Mouse (Mus musculus): ENCODE measurements at regions not wholly inside any gene's neighbourhood (a gene's known extent, or its start where the extent isn't known, plus 50 kb on each side); places are given as distances from the start of the nearest gene placed in this dataset.
A peak's percentile ranks its signal among the peaks of the same experiment; 100 is the strongest.

DNA sequence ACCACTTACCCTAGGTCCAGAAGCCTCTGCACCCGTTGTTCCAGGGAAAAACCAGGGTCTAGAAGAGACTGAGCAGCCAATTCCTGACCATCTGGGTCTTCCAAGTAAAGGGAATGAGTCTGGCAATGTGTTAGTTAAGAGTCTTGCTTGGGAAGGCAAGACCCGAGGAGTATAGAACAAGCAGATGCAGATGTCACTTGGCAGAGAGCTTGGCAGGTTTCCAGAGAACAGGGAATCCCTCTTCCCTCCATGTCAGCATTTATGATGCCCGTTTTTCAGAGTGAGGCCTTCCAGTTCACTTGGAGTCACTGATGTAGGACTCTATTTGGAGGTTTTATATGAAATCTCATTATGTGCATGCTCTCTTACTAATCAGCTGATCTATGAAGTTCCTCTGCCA, 231.1 kb downstream of the Bcl2 start:
- DNase-seq (ENCODE audit: low read depth, low spot score), result no peak

DNA sequence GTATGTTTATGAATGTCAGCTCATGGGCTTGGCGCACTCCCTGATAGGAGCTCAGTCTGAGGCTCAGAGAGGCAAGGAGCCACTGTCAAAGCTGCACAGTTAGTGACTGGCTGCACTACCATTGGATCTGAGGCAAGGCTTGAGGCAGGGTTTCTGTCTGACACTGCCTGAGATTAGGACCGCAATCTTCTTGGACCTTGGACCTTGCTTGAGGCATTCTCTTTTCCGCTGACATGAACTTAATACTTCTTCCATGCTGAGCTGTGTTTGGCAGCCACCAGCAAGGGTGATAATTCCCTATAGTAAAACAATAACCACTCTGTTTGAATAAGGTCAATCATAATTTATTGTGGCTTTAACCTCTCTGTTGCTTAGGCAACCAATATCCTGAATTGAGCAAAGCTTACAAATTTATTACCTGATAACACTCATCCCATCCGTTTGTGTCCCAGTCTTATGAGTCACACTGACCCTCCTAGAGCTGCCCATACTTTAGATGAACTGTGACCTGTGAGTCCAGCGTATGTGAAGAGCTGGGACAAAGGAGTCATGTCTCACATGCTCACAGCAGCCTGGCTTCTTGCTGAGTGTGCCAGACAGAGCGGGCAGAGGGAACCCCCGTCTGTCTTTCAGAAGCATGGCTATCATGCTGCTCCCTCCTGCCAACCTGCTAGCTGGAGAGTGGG, 236.3 kb downstream of the Bcl2 start:
- DNase-seq (ENCODE audit: low read depth, low spot score), result peak; percentile 60

DNA sequence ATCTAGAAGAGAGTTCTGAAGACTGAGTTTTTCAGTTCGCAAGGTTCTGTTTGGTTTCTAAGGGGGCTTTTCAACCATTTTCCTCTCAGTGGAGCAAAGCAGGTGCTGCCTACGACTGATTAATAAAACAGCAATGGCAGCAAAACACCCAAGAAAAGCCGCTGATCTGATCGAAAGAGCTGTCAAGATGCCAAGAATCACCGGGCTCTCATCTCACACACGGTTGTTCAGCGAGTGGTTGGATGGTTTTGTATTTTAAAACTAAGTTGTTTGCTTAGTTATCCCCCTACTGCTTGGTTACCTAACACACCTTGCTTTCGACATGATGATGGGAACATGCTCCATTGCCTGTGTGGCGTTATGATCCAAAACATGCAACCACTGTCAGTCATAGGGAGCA, 246.1 kb downstream of the Bcl2 start:
- no peak for DNase-seq (ENCODE audit: low read depth, low spot score)

- no peak for DNase-seq (ENCODE audit: low read depth, low spot score)
Measured at GRCm38 (mm10) chr1:106466644-106467043, 247.4 kb downstream of the Bcl2 start.

DNA sequence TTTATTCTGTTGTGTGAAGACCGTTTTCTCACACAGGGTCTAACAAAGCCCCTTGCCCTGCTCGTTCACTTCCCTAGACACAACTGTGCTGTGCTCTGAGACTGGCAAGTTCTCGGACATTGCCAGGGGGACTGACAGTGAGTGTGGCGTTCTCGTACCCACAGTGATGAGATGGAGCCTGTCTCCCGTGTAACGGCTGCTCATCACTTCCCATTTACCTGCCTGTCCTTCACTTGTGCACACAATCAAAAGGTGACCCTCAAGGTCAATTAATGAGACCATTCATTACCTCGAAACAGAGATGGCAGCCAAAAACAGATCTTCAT, 248.1 kb downstream of the Bcl2 start:
- no peak for DNase-seq (ENCODE audit: low read depth, low spot score)

- no peak for DNase-seq (ENCODE audit: low read depth, low spot score)
Measured at GRCm38 (mm10) chr1:106465243-106465976, 248.7 kb downstream of the Bcl2 start.

DNA sequence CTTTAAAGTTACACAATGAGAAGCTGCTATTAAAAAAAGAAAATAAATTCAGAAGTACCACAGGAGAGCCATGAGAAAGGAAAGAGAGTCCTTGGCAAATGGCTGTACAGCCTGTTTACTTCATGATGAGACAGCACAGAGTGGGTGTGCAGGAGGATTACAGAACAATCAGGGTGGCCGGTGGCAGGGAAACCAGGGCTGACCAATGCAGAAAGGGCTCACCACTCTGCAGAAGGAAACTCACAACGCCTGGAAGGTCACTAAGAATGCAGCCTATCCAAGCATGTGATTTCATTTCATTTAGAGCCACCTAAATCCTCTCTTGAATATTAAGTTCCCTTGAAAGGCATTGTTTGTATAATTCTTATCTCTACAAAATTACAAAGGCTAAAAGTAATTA, 249.3 kb downstream of the Bcl2 start:
- DNase-seq (ENCODE audit: low read depth, low spot score), result no peak

DNA sequence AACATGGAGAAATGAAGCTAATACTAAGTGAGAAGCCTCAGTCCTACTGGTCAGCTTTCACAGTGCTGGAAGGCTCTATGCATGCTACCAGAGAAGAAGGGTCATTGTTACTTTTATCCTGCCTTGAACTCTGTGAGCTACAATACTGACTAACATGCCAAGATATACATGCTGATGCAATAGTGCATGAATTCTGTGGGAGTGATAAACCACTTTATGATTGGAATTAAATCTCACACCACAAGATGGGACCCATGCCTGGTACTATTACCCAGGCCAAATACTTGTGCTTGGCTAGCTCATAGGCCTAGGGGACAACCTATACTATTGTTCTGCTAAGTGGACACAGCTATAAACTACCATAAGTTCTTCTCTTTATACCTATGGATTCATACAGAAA, 251.5 kb downstream of the Bcl2 start:
- DNase-seq (ENCODE audit: low read depth, low spot score), result peak; percentile 69

DNA sequence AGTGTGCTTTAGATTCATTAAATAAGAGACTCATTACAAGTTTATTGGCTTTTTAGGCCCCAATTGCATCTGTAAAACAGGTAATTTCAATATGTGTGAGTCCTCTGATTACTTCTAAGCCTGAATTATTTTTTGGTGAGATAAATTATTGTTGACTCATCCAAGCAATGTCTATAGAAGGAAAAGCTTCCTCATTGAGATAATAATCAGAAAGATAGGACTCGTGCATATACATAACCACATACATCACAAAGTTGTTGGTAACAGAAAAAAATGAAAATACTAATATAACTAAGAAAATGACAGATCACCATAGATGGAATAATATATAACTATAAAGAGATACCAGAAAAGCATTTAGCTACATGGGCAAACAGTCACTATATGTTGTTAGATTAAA, 252.0 kb downstream of the Bcl2 start:
- DNase-seq (ENCODE audit: low read depth, low spot score), result no peak

GRCm38 (mm10) chr1:106460957-106461356, 253.1 kb downstream of the Bcl2 start:
- DNase-seq (ENCODE audit: low read depth, low spot score), result peak; percentile 85

DNA sequence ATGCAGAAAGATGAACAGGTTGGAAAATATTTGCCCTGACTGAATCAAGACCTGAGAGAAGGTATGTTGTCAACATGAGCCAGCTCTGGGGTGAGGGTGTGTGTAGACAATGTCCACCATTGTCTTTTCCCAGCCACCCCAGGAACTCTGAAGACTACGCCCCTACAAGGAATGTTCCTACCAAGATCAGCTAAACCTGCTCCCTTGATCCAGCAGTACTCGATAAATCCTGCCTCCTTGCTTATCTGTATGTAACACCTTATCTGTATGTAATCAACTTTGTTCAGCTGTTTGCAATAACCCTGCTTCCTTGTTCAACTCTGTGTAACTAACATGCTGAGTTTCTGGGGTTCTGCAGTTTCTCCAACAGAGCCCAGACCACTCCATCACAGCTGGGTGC, 264.3 kb downstream of the Bcl2 start:
- DNase-seq (ENCODE audit: low read depth, low spot score), result no peak
